Mouse (Mus musculus): ENCODE results near the gene Gm20388.

Gm20388 gene

DNA sequence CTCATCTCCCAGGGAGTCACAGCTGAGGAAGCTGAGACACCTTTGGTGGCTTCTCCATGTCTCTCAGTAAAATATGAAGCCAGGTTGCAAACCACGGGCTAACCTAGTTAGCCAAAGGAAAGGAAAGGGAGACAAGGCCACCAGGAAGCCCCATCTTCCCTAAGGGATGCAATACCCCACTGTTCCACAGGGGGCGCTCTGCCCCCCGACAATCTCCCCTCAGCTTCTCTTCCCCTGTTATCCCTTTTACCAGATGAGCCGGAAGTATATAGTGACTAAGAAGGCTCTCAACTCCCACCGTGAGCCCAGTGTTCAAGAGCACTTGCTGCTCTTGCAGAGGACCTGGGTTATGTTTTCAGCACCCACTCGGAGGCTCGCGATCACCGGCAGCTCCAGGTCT is 1463.6 kb downstream of the Gm20388 start:
- no peak for DNase-seq (ENCODE audit: low spot score in 2 of 2)

GRCm38 (mm10) chr8:121374777-121375176 is 1464.1 kb downstream of the Gm20388 start:
- no peak for DNase-seq (ENCODE audit: low spot score in 2 of 2)

GRCm38 (mm10) chr8:121376116-121376950 is 1465.7 kb downstream of the Gm20388 start:
- DNase-seq (ENCODE audit: low spot score in 2 of 2), result peak in 1 of 2 experiments; percentile 55

- no peak for DNase-seq (ENCODE audit: low spot score in 2 of 2)
Observed at GRCm38 (mm10) chr8:121377680-121378079, 1467.0 kb downstream of the Gm20388 start.

GRCm38 (mm10) chr8:121379387-121379786 is 1468.7 kb downstream of the Gm20388 start:
- no peak for DNase-seq (ENCODE audit: low spot score in 2 of 2)

- peak; percentile 22 to 48 for DNase-seq (ENCODE audit: low spot score in 2 of 2)
Observed at GRCm38 (mm10) chr8:121382583-121383241, 1472.1 kb downstream of the Gm20388 start.

DNA sequence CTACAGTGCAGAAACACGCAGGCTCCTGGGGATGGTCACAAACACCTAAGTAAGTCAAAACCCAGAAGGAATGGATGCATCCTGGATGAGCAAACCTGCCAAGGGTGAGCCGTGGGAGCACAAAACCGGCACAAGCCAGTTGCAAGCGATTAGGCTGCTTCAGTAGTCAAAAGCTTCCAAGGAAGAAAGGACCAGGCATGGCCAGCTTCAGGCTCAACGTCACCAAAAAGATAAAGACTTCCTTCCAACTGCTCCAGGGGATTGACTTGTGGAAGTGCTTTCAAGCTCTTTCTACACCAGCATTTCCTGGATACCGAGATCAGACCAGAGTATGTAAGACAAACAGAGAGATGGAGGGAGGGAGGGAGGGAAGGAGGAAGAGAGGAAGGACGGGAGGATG is 1474.9 kb downstream of the Gm20388 start:
- no peak for DNase-seq (ENCODE audit: low spot score in 2 of 2)

DNA sequence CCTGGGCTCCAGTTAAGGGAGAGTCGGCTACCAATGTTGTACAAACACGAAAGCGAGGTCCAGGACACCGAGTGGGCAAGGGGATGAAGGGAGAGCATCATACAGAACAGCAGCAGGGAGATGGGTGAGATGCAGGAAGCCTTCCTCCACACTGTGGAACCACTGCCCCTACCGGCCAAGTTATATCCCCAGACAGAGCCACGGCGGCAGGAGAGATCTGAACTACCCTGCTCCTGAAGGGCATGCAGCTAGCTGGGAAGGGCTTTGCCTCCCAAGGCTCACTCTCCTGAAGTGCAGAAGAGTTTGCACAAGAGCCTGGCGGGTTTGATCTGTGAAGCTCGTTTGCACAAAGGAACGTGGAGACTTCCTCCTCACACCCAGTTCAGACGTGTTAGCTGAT is 1480.0 kb downstream of the Gm20388 start:
- no peak for DNase-seq (ENCODE audit: low spot score in 2 of 2)

- DNase-seq (ENCODE audit: low spot score in 2 of 2), result no peak
Observed at GRCm38 (mm10) chr8:121391254-121391653, 1480.6 kb downstream of the Gm20388 start.

DNA sequence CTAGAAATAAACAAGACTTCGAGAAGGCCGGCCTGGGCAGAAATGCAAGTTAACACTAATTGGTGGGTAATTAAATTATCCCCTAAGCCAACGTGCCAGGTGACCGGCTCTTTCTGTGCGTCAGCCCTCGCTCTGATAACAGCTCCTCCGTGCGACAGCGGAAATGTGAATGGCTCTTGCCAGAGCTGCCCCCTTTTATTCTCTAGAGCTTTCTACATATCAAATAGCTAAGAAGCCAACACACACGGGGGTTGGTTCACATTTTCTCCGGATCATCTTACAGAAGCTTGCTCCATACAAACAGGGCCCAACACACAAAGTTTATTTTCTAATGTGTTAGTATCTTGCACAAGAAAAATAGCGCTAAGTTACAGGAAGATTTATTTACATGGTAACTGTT is 1481.1 kb downstream of the Gm20388 start:
- no peak for DNase-seq (ENCODE audit: low spot score in 2 of 2)

GRCm38 (mm10) chr8:121392482-121392881 is 1481.8 kb downstream of the Gm20388 start:
- no peak for DNase-seq (ENCODE audit: low spot score in 2 of 2)

GRCm38 (mm10) chr8:121393111-121393510 is 1482.5 kb downstream of the Gm20388 start:
- no peak for DNase-seq (ENCODE audit: low spot score in 2 of 2)

DNA sequence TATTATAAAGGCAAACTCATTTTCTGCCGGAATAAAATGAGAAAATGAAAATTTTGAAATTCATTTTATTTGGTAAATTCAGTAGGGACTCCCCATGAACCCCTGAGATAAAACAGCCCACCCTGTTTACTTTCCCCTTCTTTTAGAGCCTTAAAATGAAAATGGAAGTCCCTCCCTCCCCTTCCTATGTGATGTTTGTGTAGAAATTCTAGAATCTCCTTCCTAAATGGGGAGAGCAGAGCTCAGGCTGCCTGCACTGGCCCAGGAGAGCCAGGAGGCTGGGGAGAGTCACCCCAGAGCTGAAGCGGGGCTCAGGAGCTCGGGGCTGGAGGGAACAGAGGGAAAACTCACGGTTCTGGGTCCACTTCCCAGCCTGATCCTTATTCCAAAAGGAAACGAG is 1484.0 kb downstream of the Gm20388 start:
- DNase-seq (ENCODE audit: low spot score in 2 of 2), result no peak

- no peak for DNase-seq (ENCODE audit: low spot score in 2 of 2)
Observed at GRCm38 (mm10) chr8:121395316-121395715, 1484.7 kb downstream of the Gm20388 start.

DNA sequence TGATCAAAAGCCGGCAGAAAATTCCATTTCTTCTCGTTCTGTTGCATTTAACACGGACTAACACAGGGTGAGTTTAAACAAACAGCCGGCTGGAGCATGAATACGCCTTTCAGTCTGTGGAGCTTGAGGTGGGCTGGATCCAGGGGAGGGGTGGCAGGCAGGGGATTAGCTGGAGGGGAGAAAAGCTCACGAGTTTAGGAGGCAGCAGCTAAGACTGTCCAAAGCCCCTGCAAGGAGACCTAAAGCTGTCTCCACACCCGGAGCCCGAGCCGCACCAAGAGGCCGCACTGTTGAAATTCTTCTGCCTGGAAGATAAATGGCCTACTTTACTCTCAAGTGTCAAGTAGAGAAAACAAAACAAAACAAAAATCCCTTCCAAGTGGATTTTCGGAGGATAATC is 1485.5 kb downstream of the Gm20388 start:
- DNase-seq (ENCODE audit: low spot score in 2 of 2), result no peak

- DNase-seq (ENCODE audit: low spot score in 2 of 2), result no peak
Observed at GRCm38 (mm10) chr8:121397201-121397698, 1486.6 kb downstream of the Gm20388 start.

GRCm38 (mm10) chr8:121398081-121398480 is 1487.4 kb downstream of the Gm20388 start:
- DNase-seq (ENCODE audit: low spot score in 2 of 2), result no peak

GRCm38 (mm10) chr8:121398724-121399123 is 1488.1 kb downstream of the Gm20388 start:
- DNase-seq (ENCODE audit: low spot score in 2 of 2), result no peak

GRCm38 (mm10) chr8:121399173-121399572 is 1488.5 kb downstream of the Gm20388 start:
- no peak for DNase-seq (ENCODE audit: low spot score in 2 of 2)

- no peak for DNase-seq (ENCODE audit: low spot score in 2 of 2)
Observed at GRCm38 (mm10) chr8:121400581-121400980, 1489.9 kb downstream of the Gm20388 start.

DNA sequence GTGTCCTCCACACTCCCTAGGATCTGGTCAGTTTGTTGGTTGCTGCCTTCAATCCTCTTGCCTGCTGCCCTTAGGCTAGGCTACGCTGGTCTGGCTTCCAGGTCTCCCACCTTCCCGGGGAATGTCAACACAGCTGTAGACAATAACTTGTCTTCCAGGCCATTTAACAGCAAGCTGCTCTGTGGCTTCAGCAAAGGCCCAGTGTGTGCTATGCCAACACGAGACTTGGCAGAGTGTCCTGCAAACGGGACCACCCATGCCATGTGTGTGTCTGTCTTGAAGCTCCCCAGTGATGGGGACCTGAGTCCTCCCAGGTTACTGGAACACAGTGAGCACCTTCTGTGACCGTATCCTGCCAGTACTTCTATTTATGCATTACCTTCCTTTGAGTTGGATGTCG is 1493.2 kb downstream of the Gm20388 start:
- no peak for DNase-seq (ENCODE audit: low spot score in 2 of 2)

DNA sequence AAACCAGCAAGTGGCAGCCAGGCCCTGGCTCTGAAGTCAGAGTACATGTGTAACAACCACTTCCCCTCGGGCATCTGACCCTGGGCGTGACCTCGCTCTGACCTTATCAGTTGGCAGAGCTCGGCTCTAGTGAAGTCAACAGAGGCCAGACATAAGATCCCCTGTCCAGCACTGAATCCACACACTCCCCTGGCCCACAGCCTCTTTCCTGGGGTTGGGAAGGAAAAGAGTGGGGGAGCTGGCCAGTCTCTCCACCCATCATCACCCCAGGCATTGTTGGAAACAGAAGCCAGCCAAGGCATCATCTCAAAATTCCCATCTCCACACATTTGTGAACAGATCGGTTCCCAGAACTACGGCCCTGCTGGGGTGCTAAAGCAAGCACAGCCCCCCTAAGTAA is 1507.4 kb downstream of the Gm20388 start:
- no peak for DNase-seq (ENCODE audit: low spot score in 2 of 2)

DNA sequence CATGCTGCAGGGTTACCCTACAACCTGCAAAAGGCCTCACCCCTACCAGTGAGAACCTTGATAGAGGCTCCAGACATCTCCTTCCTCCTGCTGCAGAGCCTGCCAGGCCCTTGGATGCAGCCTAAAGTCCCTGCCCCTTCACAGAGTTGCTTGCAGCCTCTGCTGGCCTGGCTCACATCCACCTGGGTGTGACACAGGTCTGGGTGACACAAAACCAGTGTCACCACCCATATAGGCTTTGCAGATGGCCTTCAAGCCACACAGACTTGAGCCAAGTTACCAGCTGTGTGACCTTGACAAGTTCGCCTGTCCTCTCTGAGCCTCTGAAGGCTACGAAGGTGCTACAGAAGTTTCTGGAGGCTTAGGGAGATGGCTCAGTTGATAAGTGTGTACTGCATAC is 1508.9 kb downstream of the Gm20388 start:
- no peak for DNase-seq (ENCODE audit: low spot score in 2 of 2)

Measured in urinary bladder, adult 18-20 months (tissue).